Mouse (Mus musculus) gastrocnemius, adult 2 months (tissue): Measurements from ENCODE around the gene Amacr. TPM values are rescaled to one million over a fixed set of nuclear protein-coding genes. Genes with fewer than 3 reads are reported as not detected.
"Not testable (repeated sequence)": the region's sequence is repeated elsewhere in the genome, so short reads cannot be mapped to it uniquely, and the experiment has no call there.

Experiments
- DNase-seq: peaks from one replicate; pipeline ENCODE4 v3.0.0; 2022
- H3K27ac ChIP-seq: fragments of 200-600 bp; 2 replicates; pipeline ENCODE4 v1.8.1; 2022; ENCODE audit warnings: mild to moderate bottlenecking
- H3K4me3 ChIP-seq: fragments of 200-600 bp; 2 replicates; pipeline ENCODE4 v1.8.1; 2022; ENCODE audit warnings: mild to moderate bottlenecking, moderate library complexity
- CTCF ChIP-seq: fragments of 200-600 bp; IDR thresholded peaks from 2 replicates; pipeline ENCODE4 v1.8.1; 2022; ENCODE audit warnings: antibody characterized with exemption, mild to moderate bottlenecking, moderate library complexity
- intact Hi-C: fragments of 180-260 bp; cut with DNase I; formaldehyde crosslinking; loops from one replicate; pipeline ENCODE4 v1.15.1; 2025
- total RNA-seq, 2 experiments: library from RNA; stranded (reverse); gene quantifications; 2 replicates each; pipeline ENCODE4 v1.2.3; 2021

Gene Amacr
- total RNA-seq, 2 experiments from 2014 or later, result 15.5 to 23.3 TPM

DNA sequence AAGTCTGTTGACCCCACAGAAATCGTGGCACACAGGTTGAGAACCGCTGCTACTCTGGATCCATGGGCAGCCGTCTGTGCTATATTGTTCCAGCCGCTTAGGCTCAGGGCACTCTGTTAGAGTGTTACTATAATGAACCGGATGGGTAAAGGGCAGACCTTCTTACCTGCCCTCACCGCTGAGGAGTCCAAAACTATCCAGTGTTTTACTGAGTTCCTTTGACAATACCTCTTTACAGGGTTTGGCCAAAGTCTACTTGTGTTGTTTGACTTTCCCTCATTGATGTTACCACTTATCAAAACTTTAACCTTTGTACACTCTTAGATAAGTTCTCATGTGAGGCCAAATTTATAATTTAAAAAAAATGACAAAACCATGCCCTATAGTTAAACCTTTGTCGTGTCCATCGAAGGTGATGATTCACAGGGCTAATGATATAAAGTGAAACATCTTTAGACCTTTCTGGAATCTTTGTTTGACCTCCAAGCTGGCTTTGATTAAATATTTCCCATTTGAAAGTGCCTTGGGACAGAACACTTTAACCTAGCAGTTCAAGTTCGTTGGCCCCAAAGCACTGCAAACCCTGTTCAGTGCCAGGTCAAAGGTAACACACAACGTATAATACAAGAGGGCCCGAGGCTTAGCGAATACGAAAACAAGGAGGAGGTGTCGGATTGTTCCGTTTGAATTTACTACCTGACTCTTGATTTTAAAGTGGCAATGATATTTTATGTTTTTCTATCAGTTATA is 22.1 kb upstream of the Amacr start:
- intact Hi-C loops, result no loop called here
- Histone ChIP-seq H3K4me3 (no peak overlapping the region), H3K27ac (no peak overlapping the region)
- no peak for TF ChIP-seq CTCF
- DNase-seq, result no peak

DNA sequence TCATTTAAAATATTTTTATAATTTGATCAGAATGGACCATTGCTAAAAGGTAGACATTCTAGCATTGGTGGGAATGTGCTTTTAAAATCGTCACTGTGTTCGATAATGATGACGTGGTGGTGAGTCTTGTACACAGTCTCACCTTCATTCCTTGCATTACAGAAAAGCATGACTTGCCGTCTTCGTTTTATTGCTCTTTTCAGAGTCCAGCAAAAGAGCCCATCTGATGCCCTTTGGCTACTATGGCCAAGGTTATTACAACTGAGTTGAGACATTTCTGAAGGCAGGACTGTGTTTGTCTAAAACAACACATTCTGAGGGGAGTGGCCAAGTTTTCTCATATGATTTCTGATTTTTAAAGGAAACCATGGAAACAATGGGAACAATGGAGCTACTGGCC is 21.3 kb upstream of the Amacr start:
- TF ChIP-seq CTCF, result no peak
- DNase-seq, result no peak
- H3K27ac ChIP-seq, result no peak overlapping the region
- intact Hi-C loops, result no loop called here
- H3K4me3 ChIP-seq, result no peak overlapping the region

DNA sequence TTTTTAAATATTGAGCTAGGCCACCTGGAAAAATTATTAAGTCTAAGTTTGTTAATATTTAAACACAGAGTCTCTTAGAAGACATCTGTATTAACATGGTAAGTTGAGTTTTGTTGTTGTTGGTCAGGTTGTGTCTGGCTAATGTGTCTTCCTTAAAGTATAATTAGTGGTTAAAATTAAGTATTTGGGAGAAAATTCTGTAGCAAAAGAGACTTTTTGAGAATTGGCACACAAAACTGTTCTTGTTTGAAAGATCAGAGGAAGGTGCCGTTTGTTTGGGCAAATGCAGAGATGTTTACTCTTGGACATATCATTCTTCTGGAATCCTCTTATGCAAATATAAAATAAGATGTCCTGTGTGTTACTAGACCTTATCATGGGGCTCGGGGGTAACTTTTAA is 19.0 kb upstream of the Amacr start:
- Histone ChIP-seq H3K4me3 (no peak overlapping the region), H3K27ac (no peak overlapping the region)
- no peak for DNase-seq
- TF ChIP-seq CTCF, result no peak
- intact Hi-C loops, result no loop called here

DNA sequence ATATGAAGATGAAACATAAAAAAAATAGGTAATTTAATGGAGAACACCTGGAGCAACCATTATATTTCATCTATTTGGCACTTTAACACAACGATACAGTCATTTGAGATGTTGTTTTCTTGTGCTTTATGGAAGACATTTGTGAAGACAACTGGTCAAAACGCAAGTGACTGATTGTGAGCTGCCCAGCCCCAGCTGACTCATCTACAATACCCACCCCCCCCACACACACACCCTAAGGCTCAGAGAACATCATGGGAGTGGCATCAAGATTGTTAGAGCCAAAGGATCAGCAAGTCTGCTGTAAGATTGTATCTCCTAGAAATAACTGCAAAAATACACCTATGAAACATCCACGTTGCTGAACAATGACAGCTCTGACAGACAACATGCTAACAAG is 12.1 kb upstream of the Amacr start:
- TF ChIP-seq CTCF, result no peak
- Histone ChIP-seq H3K4me3 (no peak overlapping the region), H3K27ac (no peak overlapping the region)
- intact Hi-C loops, result no loop called here
- DNase-seq, result no peak

DNA sequence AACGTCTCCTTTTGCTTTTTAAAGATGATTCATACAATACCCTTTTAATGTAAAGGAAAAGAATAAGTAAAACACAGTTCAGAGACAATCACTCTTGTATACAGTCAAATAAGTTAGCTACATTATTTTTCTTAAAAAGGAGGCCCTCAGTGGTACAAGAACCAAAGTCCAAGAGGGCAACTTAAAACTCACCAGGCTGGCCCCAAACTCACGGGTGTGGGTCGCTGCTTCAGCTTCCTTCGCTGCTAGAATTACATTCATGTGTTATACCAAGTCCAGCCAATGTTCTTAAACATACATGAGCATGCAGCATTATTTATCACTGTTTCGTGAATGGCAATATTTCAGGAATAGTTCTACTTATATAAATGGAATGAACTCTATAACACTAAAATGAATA is 10.8 kb upstream of the Amacr start:
- no peak overlapping the region for H3K4me3 ChIP-seq
- DNase-seq, result no peak
- no peak overlapping the region for H3K27ac ChIP-seq
- intact Hi-C loops, result no loop called here
- no peak for TF ChIP-seq CTCF

DNA sequence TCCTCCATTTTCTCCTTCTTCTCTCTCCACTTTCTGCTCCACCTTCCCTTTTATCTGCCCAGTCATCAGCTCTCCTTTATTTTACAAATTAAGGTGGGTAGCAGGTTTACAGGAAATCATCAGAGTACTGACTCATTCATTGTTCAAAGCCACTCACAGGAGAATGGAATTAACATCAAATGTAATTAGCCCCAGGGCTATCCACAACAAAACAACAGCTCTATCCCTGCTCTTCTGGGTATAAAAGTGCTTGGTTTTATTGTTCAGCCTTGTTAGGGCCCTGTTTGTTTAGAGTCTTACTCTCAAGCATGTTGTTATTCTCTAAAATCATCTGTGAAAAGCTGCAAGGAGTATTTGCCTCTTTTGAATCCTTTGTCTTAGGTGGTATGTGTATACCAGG is 4.4 kb upstream of the Amacr start:
- no peak for DNase-seq
- H3K27ac ChIP-seq, result no peak overlapping the region
- H3K4me3 ChIP-seq, result no peak overlapping the region
- no peak for TF ChIP-seq CTCF
- intact Hi-C loops, result no loop called here

DNA sequence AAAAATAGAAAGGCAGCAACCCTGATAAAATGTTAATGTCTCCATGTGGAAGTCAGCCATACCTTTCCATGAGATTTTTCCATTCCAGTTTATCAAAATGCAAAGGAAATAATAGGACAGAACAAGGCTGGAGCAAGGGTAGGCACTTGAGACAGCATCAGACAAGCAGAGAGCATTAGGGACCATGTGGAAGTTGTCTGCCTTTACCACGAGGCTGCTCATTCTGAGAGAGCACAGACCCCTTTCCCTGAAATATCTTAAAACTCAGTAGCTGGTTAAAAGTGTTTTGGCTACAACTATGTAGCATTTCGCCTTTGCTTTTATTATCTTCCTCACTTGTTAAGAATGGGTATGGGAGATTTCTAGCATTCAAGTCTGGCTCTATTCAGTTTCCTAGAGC is 844 bp upstream of the Amacr start:
- intact Hi-C loops, result loop anchor here (1.0 kb wide), 1 partner anchor 59 kb away; no protein-coding TSS in a partner anchor
- DNase-seq, result no peak
- Histone ChIP-seq H3K4me3 (peak overlapping the region; percentile 96), H3K27ac (peak overlapping the region; percentile 100)
- no peak for TF ChIP-seq CTCF

DNA sequence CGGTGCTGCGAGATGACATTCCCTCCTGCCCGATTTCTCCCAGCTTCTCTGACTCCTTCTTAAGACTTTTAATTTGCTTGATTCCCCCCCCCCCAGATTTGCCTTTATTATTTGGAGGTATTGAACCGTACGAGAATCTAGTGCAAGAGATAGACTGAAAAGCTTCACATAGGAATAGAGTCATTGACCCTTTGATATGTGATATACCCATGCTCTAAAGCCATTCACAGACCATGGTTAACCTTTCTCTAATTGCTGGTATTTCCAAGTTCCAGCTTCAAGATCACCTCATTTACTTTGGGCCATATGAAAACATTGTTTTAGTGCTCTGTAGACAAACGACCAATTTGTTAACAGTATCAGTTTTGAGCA is 494 bp downstream of the Amacr start:
- H3K4me3 ChIP-seq, result peak overlapping the region; percentile 96
- H3K27ac ChIP-seq, result peak overlapping the region; percentile 100
- no peak for DNase-seq
- intact Hi-C loops, result no loop called here
- no peak for TF ChIP-seq CTCF

DNA sequence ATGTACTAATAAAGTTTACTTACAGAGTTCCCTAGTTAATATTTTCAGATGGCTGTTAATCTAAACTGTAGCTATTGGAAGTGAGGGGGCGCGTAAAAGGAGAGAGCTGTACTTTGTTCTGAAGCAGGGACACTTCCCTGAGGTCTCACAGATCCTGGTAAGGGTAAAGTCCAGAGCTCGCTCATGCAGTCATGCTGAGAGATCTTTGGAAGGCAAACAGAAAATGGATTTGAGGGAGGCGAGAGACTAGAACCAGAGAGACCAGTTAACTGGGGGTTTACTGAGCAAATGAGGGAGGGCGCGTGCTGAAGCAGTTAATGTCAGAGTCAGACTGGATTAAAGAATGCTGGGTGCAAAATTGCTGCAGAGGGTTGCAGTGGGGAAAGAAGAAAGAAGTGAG is 4.2 kb downstream of the Amacr start:
- DNase-seq, result no peak
- Histone ChIP-seq H3K27ac (no peak overlapping the region), H3K4me3 (no peak overlapping the region)
- intact Hi-C loops, result no loop called here
- TF ChIP-seq CTCF, result no peak

DNA sequence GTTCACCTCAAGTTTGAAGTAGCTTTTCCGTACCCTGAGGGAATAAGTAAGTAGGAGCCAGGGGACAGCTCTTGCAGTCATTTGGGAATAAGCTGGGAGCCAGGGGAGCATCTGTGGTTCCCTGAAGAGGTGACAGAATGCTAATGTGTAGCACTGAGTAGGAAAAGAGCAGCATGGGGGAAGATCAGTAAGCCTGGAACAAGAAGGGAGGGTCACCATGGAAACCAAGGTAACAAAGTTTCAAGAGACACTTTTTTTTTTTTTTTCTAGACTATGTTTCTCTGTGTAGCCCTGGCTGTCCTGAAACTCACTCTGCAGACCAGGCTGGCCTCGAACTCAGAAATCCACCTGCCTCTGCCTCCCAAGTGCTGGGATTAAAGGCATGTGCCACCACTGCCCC is 4.9 kb downstream of the Amacr start:
- H3K27ac ChIP-seq, H3K4me3 ChIP-seq, DNase-seq, intact Hi-C loops: not testable (repeated sequence)

DNA sequence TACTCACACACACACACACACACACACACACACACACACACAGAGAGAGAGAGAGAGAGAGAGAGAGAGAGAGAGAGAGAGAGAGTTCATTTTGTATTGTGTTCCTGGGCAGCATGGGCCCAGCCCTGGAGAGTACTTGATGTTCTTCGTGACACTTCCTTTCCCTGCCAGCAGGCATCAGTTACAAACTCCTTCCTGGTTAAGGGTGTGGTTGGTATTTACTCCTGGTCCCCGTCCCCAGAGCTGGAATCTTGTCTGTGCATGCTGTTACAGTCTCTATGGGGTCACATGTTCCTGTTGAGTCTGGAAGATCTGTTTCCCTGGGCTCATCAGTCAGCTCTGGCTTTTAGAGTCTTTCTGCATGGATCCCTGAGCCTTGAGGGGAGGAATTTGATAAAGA is 8.9 kb downstream of the Amacr start:
- peak; percentile 39 for DNase-seq
- intact Hi-C loops, result no loop called here
- Histone ChIP-seq H3K27ac (no peak overlapping the region), H3K4me3 (no peak overlapping the region)
- no peak for TF ChIP-seq CTCF

DNA sequence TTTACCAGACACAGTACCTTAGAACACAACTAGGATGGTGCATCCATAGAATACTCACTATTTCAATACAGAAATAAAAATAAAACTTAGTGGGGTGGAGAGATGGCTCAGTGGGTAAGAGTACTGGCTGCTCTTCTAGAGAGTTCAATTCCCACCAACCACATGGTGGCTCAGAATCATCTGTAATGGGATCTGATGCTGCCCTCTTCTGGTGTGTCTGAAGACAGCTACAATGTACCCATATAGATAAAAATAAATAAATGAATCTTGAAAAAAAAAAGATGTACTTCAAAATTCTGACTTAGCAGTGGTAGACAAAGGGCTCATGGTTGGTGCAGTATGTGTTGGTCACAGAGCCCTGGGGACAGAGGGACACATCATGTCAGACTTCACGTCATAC is 10.0 kb downstream of the Amacr start:
- intact Hi-C loops, result no loop called here

DNA sequence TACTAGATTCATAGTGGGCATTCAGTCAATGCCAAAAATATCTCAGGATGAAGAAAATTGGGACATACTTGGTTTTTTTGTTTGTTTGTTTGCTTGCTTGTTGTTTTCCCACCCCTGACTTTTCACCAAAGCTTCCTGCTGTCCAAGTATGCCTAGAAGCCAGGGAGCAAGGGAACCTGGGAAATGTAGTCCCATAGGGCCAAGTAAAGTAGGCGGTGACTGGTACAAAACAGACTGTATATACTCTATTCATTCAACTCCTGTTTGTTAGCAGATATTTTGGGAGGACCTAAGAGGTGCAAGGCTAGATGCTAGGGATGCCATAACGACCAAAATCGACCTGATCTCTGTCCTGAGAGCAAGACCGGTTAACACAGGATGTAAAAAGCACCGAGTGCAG is 18.3 kb downstream of the Amacr start:
- intact Hi-C loops, result no loop called here
- no peak for TF ChIP-seq CTCF
- DNase-seq, result no peak
- H3K27ac ChIP-seq, result no peak overlapping the region
- peak overlapping the region; percentile 23; the same call in 1 of the 2 replicates for H3K4me3 ChIP-seq

More for the DNA sequence above, 10.0 kb downstream of the Amacr start:
- no peak for DNase-seq
- H3K27ac ChIP-seq, result no peak overlapping the region
- no peak overlapping the region for H3K4me3 ChIP-seq
- peak; percentile 46 for TF ChIP-seq CTCF

DNA sequence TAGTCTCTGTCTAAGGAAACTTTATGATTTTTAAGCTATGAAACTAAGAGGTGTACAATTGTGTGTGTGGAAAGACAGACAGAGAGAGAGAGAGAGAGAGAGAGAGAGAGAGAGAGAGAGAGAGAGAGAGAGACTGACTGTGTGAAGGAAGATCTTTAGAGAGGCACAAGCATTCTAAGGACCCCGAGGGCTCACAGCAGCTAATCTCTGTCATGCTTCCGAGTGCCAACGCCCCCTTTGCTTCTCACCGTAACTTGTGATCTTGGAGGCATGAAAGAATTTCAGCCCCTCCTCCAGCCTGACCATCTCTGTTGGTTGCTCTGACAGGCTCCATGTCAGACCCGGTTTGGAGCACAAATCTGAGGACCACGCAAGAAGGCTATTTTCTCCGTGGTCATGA is 18.9 kb downstream of the Amacr start, which contains the start of gene Slc45a2:
Slc45a2 (plus strand) TSS at position 301 of the 400 bp plus-strand sequence.
- no peak for TF ChIP-seq CTCF
- no peak within 1 kb of the TSS for H3K27ac ChIP-seq
- H3K4me3 ChIP-seq, result peak within 1 kb of the TSS; percentile 23; the same call in 1 of the 2 replicates
- intact Hi-C loops, result no loop called here
- no peak for DNase-seq
